Mouse (Mus musculus) heart, embryonic 13.5 days (tissue): Measurements from ENCODE around the gene Cnot1. TPM values are rescaled to one million over a fixed set of nuclear protein-coding genes. Genes with fewer than 3 reads are reported as not detected.
"Not testable (repeated sequence)": the region's sequence is repeated elsewhere in the genome, so short reads cannot be mapped to it uniquely, and the experiment has no call there.

ENCODE experiments used
- ATAC-seq: fragments of 200-750 bp; cut with Nextera tagmentation; 2 replicates; pipeline ENCODE4 v1.8.0; 2017; ENCODE audit warnings: moderate TSS enrichment; ENCODE audit not compliant: insufficient number of reproducible peaks, low FRiP score, low TSS enrichment; ENCODE audit errors: extremely low read depth
- H3K27ac ChIP-seq: fragments of 300-500 bp; sonication (generic); replicated peaks from 2 replicates; pipeline ENCODE4 v1.5.1; 2015; ENCODE audit warnings: moderate library complexity, mild to moderate bottlenecking, inconsistent platforms
- H3K27me3 ChIP-seq: fragments of 300-500 bp; sonication (generic); replicated peaks from 2 replicates; pipeline ENCODE4 v1.6.1; 2015; ENCODE audit warnings: mild to moderate bottlenecking, inconsistent platforms
- H3K36me3 ChIP-seq: fragments of 300-500 bp; sonication (generic); 2 replicates; pipeline ENCODE4 v1.6.1; 2015; ENCODE audit warnings: mild to moderate bottlenecking, inconsistent platforms
- H3K4me1 ChIP-seq: fragments of 300-500 bp; sonication (generic); 2 replicates; pipeline ENCODE4 v1.6.1; 2015; ENCODE audit warnings: inconsistent platforms
- H3K4me2 ChIP-seq: fragments of 300-500 bp; sonication (generic); 2 replicates; pipeline ENCODE4 v1.6.1; 2015; ENCODE audit warnings: inconsistent platforms, mild to moderate bottlenecking, moderate library complexity
- H3K4me3 ChIP-seq: fragments of 300-500 bp; sonication (generic); 2 replicates; pipeline ENCODE4 v1.5.1; 2015; ENCODE audit warnings: moderate library complexity, mild to moderate bottlenecking, inconsistent platforms
- H3K9ac ChIP-seq: fragments of 300-500 bp; sonication (generic); 2 replicates; pipeline ENCODE4 v1.6.1; 2015; ENCODE audit warnings: inconsistent platforms, mild to moderate bottlenecking, moderate library complexity
- H3K9me3 ChIP-seq: fragments of 300-500 bp; sonication (generic); 2 replicates; pipeline ENCODE4 v1.6.1; 2016; ENCODE audit warnings: inconsistent platforms
- WGBS: fragments of 180-500 bp; shearing (Covaris S2); methylation state at CpG from one replicate; pipeline ENCODE4 v1.1.7; 2015; ENCODE audit warnings: mixed read lengths; 5-methylcytosine and 5-hydroxymethylcytosine counted together
- polyA plus RNA-seq: library from polyadenylated mRNA; unstranded; fragments of >200 nt; fragmentation: Nextera tagmentation; extraction: Ambion mirVana; gene quantifications from 2 replicates; pipeline ENCODE4 v1.2.1, GENCODE M21; 2015

Cnot1 gene
- polyA plus RNA-seq, 1 experiment from 2014 or later = 47.4 TPM

DNA sequence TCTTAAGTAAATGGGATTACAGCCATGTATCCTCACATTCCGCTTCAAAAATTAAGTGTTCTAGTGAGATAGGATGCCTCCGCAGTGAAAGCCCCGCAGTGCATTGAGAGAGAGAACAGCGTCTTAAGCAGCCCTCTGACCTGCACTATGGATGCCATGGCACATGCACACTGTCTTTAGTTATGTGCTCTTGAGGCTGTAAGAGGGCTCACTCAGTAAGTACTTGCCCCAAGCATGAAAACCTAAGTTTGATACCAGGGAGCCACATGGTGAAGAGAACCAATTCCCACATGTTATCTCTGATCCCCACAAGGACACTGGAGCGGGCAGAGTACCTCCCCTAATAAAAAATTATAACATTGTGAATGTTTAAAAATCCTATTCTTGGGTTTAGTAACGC, 8.1 kb downstream of the Cnot1 start:
- Histone ChIP-seq H3K9ac (no peak overlapping the region), H3K27me3 (no peaks in the 10 kb centered on the region), H3K4me1 (peaks cover 49% of the 10 kb centered on the region), H3K4me3 (no peak overlapping the region), H3K4me2 (no peak overlapping the region), H3K27ac (no peak overlapping the region), H3K36me3 (peaks cover 52% of the 10 kb centered on the region), H3K9me3 (no peaks in the 10 kb centered on the region)
- 91% methylated on average over 6 of the region's 6 CpGs for WGBS
- ATAC-seq = no peak

GRCm38 (mm10) chr8:95795333-95796061, 11.8 kb downstream of the Cnot1 start:
- not testable (repeated sequence) for H3K4me2 ChIP-seq, H3K4me3 ChIP-seq, H3K27ac ChIP-seq, H3K27me3 ChIP-seq, H3K9me3 ChIP-seq, H3K9ac ChIP-seq, ATAC-seq
- peaks cover 36% of the 10 kb centered on the region for H3K36me3 ChIP-seq
- peaks cover 19% of the 10 kb centered on the region for H3K4me1 ChIP-seq
- 89% methylated on average over 5 of the region's 5 CpGs for WGBS

DNA sequence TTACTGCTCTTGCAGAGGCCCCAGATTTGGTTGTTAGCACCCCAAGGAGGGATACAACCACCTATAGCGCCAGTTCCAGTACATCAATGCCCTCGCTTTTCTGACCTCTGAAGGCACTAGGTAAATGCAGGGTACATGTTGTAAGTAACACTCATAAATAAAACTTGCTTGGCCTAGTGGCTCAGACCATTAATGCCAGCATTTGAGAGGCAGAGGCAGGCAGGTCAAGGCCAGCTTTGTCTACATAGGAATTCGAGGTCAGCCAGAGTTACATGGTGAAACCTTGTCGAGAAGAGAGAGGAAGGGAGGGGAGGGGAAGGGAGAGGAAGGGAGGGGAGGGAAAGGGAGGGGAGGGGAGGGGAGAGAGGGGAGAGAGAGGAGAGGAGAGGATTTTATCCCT, 21.7 kb downstream of the Cnot1 start:
- WGBS = 76% methylated on average over 4 of the region's 4 CpGs
- no peak for ATAC-seq
- no peak overlapping the region for H3K9ac ChIP-seq
- no peak overlapping the region for H3K4me2 ChIP-seq
- H3K27ac ChIP-seq = no peak overlapping the region
- H3K9me3 ChIP-seq = no peaks in the 10 kb centered on the region
- H3K36me3 ChIP-seq = peaks cover 84% of the 10 kb centered on the region
- H3K27me3 ChIP-seq = no peaks in the 10 kb centered on the region
- H3K4me3 ChIP-seq = no peak overlapping the region
- H3K4me1 ChIP-seq = peaks cover 13% of the 10 kb centered on the region

GRCm38 (mm10) chr8:95782628-95783027, 24.6 kb downstream of the Cnot1 start:
- H3K9ac ChIP-seq = no peak overlapping the region
- H3K36me3 ChIP-seq = peaks cover 86% of the 10 kb centered on the region
- H3K4me1 ChIP-seq = peaks cover 19% of the 10 kb centered on the region
- ATAC-seq = no peak
- no peak overlapping the region for H3K4me3 ChIP-seq
- H3K9me3 ChIP-seq = peaks cover 5% of the 10 kb centered on the region
- no peaks in the 10 kb centered on the region for H3K27me3 ChIP-seq
- H3K4me2 ChIP-seq = no peak overlapping the region
- no peak overlapping the region for H3K27ac ChIP-seq

- WGBS = 94% methylated on average over 2 of the region's 2 CpGs
- Histone ChIP-seq H3K4me1 (peaks cover 19% of the 10 kb centered on the region), H3K9ac (no peak overlapping the region), H3K27ac (no peak overlapping the region; the same call in 1 of the 2 replicates), H3K4me2 (no peak overlapping the region), H3K27me3 (no peaks in the 10 kb centered on the region), H3K9me3 (peaks cover 5% of the 10 kb centered on the region), H3K36me3 (peaks cover 82% of the 10 kb centered on the region), H3K4me3 (no peak overlapping the region)
- no peak for ATAC-seq
Measured at GRCm38 (mm10) chr8:95781775-95782174, 25.5 kb downstream of the Cnot1 start.

DNA sequence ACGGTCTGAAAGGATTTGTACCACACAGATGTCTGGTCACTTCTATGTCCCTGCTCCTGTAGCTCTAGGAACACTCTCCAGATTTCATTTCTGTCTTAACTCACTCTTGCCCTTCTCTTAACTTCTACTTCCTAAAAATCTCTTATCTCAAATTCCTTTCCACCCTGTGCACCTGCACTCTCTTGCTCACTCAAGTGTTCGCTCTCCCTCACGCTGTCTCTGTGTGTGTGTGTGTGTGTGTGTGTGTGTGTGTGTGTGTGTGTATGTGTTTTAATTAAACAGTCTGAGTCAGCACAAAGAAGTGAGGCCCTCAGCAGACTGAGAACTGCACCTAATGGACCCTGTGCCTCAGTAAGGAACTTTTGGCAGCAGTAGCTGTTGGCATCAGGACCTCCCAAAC, 26.2 kb downstream of the Cnot1 start:
- no peak for ATAC-seq
- Histone ChIP-seq H3K27me3 (no peaks in the 10 kb centered on the region), H3K4me3 (no peak overlapping the region), H3K9ac (no peak overlapping the region), H3K9me3 (peaks cover 5% of the 10 kb centered on the region), H3K27ac (peak overlapping the region; percentile 7; the same call in 1 of the 2 replicates), H3K4me2 (no peak overlapping the region), H3K36me3 (peaks cover 75% of the 10 kb centered on the region), H3K4me1 (peaks cover 19% of the 10 kb centered on the region)
- WGBS = 68% methylated on average over 3 of the region's 3 CpGs

- Histone ChIP-seq H3K27me3 (no peaks in the 10 kb centered on the region), H3K4me2 (no peak overlapping the region), H3K4me1 (peaks cover 10% of the 10 kb centered on the region), H3K9ac (no peak overlapping the region), H3K27ac (no peak overlapping the region), H3K36me3 (peaks cover 94% of the 10 kb centered on the region), H3K9me3 (no peaks in the 10 kb centered on the region), H3K4me3 (no peak overlapping the region)
- no peak for ATAC-seq
- 70% methylated on average over 1 of the region's 1 CpGs for WGBS
Measured at GRCm38 (mm10) chr8:95764133-95764532, 43.1 kb downstream of the Cnot1 start.

- Histone ChIP-seq H3K4me1 (peaks cover 10% of the 10 kb centered on the region), H3K27me3 (no peaks in the 10 kb centered on the region), H3K36me3 (peaks cover 93% of the 10 kb centered on the region), H3K9ac (no peak overlapping the region), H3K27ac (no peak overlapping the region), H3K4me2 (no peak overlapping the region), H3K9me3 (no peaks in the 10 kb centered on the region), H3K4me3 (no peak overlapping the region)
- no peak for ATAC-seq
- WGBS = 9% methylated on average over 6 of the region's 6 CpGs
Measured at GRCm38 (mm10) chr8:95760323-95760722, 46.9 kb downstream of the Cnot1 start.

DNA sequence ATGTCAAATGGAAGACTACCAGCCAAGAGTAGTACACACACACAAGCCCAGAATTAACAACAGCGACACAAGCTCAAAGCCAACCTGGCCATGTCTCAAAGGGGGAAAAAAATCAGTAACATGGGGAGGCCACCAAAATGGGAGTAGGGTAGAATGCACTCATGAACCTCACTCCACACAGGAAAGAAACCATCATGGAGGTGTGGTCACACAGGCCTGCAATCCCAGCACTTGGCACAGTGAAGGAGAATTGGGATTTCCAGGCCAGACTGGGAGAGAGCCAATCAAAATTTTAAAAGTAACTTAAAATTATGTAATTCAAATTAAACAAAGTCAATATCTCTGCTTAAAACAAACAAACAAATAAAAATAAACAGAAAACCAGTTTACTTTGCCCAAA, 55.3 kb downstream of the Cnot1 start:
- H3K9ac ChIP-seq = no peak overlapping the region
- H3K4me1 ChIP-seq = no peaks in the 10 kb centered on the region
- H3K4me2 ChIP-seq = no peak overlapping the region
- no peaks in the 10 kb centered on the region for H3K27me3 ChIP-seq
- no peak overlapping the region for H3K4me3 ChIP-seq
- peaks cover 96% of the 10 kb centered on the region for H3K36me3 ChIP-seq
- no peaks in the 10 kb centered on the region for H3K9me3 ChIP-seq
- WGBS = 100% methylated on average over 1 of the region's 1 CpGs
- ATAC-seq = no peak
- H3K27ac ChIP-seq = no peak overlapping the region

- Histone ChIP-seq H3K27me3 (no peaks in the 10 kb centered on the region), H3K4me3 (no peak overlapping the region), H3K36me3 (peaks cover 97% of the 10 kb centered on the region), H3K27ac (no peak overlapping the region), H3K9ac (no peak overlapping the region), H3K9me3 (no peaks in the 10 kb centered on the region), H3K4me2 (no peak overlapping the region), H3K4me1 (no peaks in the 10 kb centered on the region)
- no peak for ATAC-seq
- 88% methylated on average over 4 of the region's 4 CpGs for WGBS
Measured at GRCm38 (mm10) chr8:95748028-95748427, 59.2 kb downstream of the Cnot1 start.

- Histone ChIP-seq H3K4me2 (no peak overlapping the region), H3K36me3 (peaks cover 97% of the 10 kb centered on the region), H3K27ac (no peak overlapping the region), H3K4me3 (no peak overlapping the region), H3K9me3 (no peaks in the 10 kb centered on the region), H3K4me1 (no peaks in the 10 kb centered on the region), H3K27me3 (no peaks in the 10 kb centered on the region), H3K9ac (no peak overlapping the region)
- 85% methylated on average over 7 of the region's 7 CpGs for WGBS
- no peak for ATAC-seq
Measured at GRCm38 (mm10) chr8:95741732-95742131, 65.5 kb downstream of the Cnot1 start.

DNA sequence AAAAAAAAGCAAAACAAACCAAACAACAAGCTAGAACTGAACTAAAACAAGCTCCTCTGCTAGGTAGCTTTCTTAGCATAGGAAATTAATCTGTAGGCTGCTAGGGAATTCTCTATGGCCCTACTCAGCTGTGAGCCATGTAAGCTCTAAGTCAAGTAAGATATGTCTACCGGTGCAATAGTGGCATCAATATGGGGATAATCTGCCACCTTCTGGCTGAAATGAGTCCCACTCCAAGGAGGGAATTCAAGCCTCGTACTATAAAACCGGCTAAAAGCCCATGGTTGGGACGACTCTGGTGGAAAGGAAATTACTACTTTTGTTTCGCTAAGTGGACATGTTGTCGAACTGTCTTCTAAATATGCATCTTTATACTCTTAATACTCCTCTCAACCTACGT, 68.7 kb downstream of the Cnot1 start:
- WGBS = 77% methylated on average over 7 of the region's 7 CpGs

More for the DNA sequence above, 68.7 kb downstream of the Cnot1 start:
- Histone ChIP-seq H3K27me3 (no peaks in the 10 kb centered on the region), H3K36me3 (peaks cover 95% of the 10 kb centered on the region), H3K4me1 (no peaks in the 10 kb centered on the region), H3K27ac (no peak overlapping the region), H3K9me3 (no peaks in the 10 kb centered on the region), H3K4me3 (no peak overlapping the region), H3K4me2 (no peak overlapping the region), H3K9ac (no peak overlapping the region)
- no peak for ATAC-seq
